Mouse (Mus musculus) small intestine, adult 2 months (tissue): ENCODE data around the gene Dnah5.

ENCODE experiments used
- CTCF ChIP-seq: fragments of 200-500 bp; IDR thresholded peaks from 2 replicates; pipeline ENCODE4 v1.5.1; 2012; ENCODE audit warnings: low read depth, mild to moderate bottlenecking, control low read depth, inconsistent platforms, low read length, moderate library complexity, mixed read lengths; ENCODE audit not compliant: insufficient replicate concordance, insufficient read length; ENCODE audit errors: extremely low read depth
- POLR2A ChIP-seq: fragments of 200-500 bp; IDR thresholded peaks from 2 replicates; pipeline ENCODE4 v1.6.1; 2012; ENCODE audit warnings: low read depth, mild to moderate bottlenecking, control low read depth, inconsistent platforms, low read length, moderate library complexity

GRCm38 (mm10) chr15:28404630-28405029 lies 201.1 kb downstream of the Dnah5 start:
- no peak for TF ChIP-seq CTCF
- no peak for TF ChIP-seq POLR2A
